Mouse (Mus musculus): Measurements from ENCODE around the gene Stfa1.
"Not testable (repeated sequence)": the region's sequence is repeated elsewhere in the genome, so short reads cannot be mapped to it uniquely, and the experiment has no call there.

Stfa1 gene

GRCm38 (mm10) chr16:36276796-36277195, at the start of gene Stfa1:
Gene Stfa1 (plus strand): TSS chr16:36276951.
- not testable (repeated sequence) for DNase-seq (ENCODE audit: low read depth, low spot score)

GRCm38 (mm10) chr16:36260585-36260984, 16.2 kb upstream of the Stfa1 start:
- DNase-seq (ENCODE audit: low read depth, low spot score) = not testable (repeated sequence)

GRCm38 (mm10) chr16:36289140-36289539, 12.4 kb downstream of the Stfa1 start:
- DNase-seq (ENCODE audit: low read depth, low spot score) = no peak

- no peak for DNase-seq (ENCODE audit: low read depth, low spot score)
Observed at GRCm38 (mm10) chr16:36307631-36308030, 30.9 kb downstream of the Stfa1 start.

- not testable (repeated sequence) for DNase-seq (ENCODE audit: low read depth, low spot score)
Observed at GRCm38 (mm10) chr16:36316111-36316510, 39.4 kb downstream of the Stfa1 start.

GRCm38 (mm10) chr16:36319286-36319685, 42.5 kb downstream of the Stfa1 start:
- no peak for DNase-seq (ENCODE audit: low read depth, low spot score)

GRCm38 (mm10) chr16:36334232-36334631, 57.5 kb downstream of the Stfa1 start, which contains the start of gene BC117090:
Gene BC117090 (minus strand): TSS chr16:36334332.
- DNase-seq (ENCODE audit: low read depth, low spot score) = no peak
